Mouse (Mus musculus) liver, embryonic 11.5 days (tissue): ENCODE data around the gene Fam133b. TPM values are rescaled to one million over a fixed set of nuclear protein-coding genes. Genes with fewer than 3 reads are reported as not detected.

Source experiments
- ATAC-seq: fragments of 200-750 bp; cut with Nextera tagmentation; replicated peaks from 2 replicates; pipeline ENCODE4 v1.8.0; 2017; ENCODE audit warnings: moderate number of reproducible peaks, mild to moderate bottlenecking, moderate TSS enrichment, moderate library complexity; ENCODE audit not compliant: low FRiP score
- DNase-seq: peaks from one replicate; pipeline ENCODE4 v3.0.0-alpha.2; 2017; ENCODE audit warnings: low spot score
- H3K27ac ChIP-seq: fragments of 300-500 bp; sonication (generic); 2 replicates; pipeline ENCODE4 v1.5.1; 2014; ENCODE audit warnings: mild to moderate bottlenecking, low read depth, low read length, control low read depth
- H3K27me3 ChIP-seq: fragments of 300-500 bp; sonication (generic); replicated peaks from 2 replicates; pipeline ENCODE4 v1.6.1; 2014; ENCODE audit warnings: low read length, mixed read lengths; ENCODE audit not compliant: control insufficient read depth, insufficient read depth
- H3K36me3 ChIP-seq: fragments of 300-500 bp; sonication (generic); 2 replicates; pipeline ENCODE4 v1.6.1; 2014; ENCODE audit warnings: mild to moderate bottlenecking, low read length, moderate library complexity, mixed read lengths; ENCODE audit not compliant: control insufficient read depth, insufficient read depth
- H3K4me1 ChIP-seq: fragments of 300-500 bp; sonication (generic); replicated peaks from 2 replicates; pipeline ENCODE4 v1.6.1; 2014; ENCODE audit warnings: low read length, mixed read lengths; ENCODE audit not compliant: control insufficient read depth, insufficient read depth
- H3K4me2 ChIP-seq: fragments of 300-500 bp; sonication (generic); 2 replicates; pipeline ENCODE4 v1.6.1; 2014; ENCODE audit warnings: mild to moderate bottlenecking, control low read depth, moderate library complexity
- H3K4me3 ChIP-seq: fragments of 300-500 bp; sonication (generic); 2 replicates; pipeline ENCODE4 v1.5.1; 2014; ENCODE audit warnings: low read depth, low read length, control low read depth
- H3K9ac ChIP-seq: fragments of 300-500 bp; sonication (generic); 2 replicates; pipeline ENCODE4 v1.6.1; 2014; ENCODE audit warnings: low read depth, low read length, control low read depth
- H3K9me3 ChIP-seq: fragments of 300-500 bp; sonication (generic); 2 replicates; pipeline ENCODE4 v1.6.1; 2016; ENCODE audit warnings: low read length, inconsistent platforms, mixed read lengths; ENCODE audit not compliant: control insufficient read depth
- WGBS: fragments of 180-500 bp; shearing (Covaris S2); extraction: QIAGEN DNeasy Blood & Tissue Kit; methylation state at CpG from one replicate; pipeline ENCODE4 v1.1.7; 2014; 5-methylcytosine and 5-hydroxymethylcytosine counted together
- polyA plus RNA-seq: library from polyadenylated mRNA; unstranded; fragments of >200 nt; fragmentation: Nextera tagmentation; extraction: Ambion mirVana; gene quantifications from 2 replicates; pipeline ENCODE4 v1.2.1, GENCODE M21; 2014

The Fam133b gene
- polyA plus RNA-seq, 1 experiment from 2014 or later: 28.4 TPM

DNA sequence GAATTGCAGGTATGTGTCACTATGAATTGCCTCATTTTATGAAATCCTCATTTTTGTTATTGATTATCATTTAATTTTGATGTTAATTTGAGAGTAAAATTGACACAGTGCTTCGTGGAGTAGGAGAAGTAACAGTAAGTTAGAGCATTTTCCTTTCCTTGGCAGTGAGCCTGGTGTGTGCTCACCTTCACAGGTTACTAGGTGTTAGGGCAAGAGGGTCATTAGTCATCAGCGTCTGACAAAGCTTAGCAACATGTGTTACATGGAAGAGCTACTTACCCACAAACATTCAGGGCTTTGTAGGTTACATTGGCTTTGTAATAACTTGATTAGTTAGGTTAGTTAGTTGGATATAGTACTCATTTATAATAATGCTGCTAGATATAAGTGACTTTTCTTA lies 10.6 kb downstream of the Fam133b start:
- Histone ChIP-seq H3K4me3 (no peak overlapping the region), H3K4me1 (no peaks in the 10 kb centered on the region), H3K36me3 (peaks cover 9% of the 10 kb centered on the region; the same call in 1 of the 2 replicates), H3K4me2 (no peak overlapping the region), H3K9me3 (no peaks in the 10 kb centered on the region), H3K9ac (no peak overlapping the region), H3K27ac (no peak overlapping the region), H3K27me3 (no peaks in the 10 kb centered on the region)
- 91% methylated on average over 2 of the region's 2 CpGs for WGBS
- DNase-seq (no peak), ATAC-seq (no peak)

DNA sequence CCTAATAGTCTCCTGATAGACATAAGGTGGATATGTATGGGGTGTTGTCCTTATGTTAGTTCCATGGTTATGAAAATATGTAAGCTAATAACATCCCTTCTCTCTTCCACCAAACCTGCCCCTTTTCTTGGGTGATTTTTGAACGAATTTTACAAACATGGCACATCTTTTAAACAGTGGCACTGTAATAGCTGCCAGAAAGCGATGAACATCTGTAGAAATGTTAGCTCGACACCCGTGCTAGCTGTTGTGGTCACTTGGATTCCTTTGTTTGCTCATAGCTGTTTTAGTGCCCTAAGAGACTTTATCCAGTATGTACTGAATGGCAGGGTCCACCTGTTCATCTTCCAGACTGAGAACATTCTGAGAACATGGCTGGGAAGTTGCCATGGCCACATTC lies 27.6 kb downstream of the Fam133b start, which contains the start of gene 1700109H08Rik:
Gene 1700109H08Rik, plus strand, starts transcription at position 301 of the 400 bp plus-strand sequence.
- Histone ChIP-seq H3K9me3 (peaks cover 5% of the 10 kb centered on the region; the same call in 1 of the 2 replicates), H3K4me1 (no peaks in the 10 kb centered on the region), H3K4me2 (no peak within 1 kb of the TSS), H3K4me3 (no peak within 1 kb of the TSS), H3K27ac (no peak within 1 kb of the TSS), H3K36me3 (peaks cover 60% of the 10 kb centered on the region), H3K27me3 (no peaks in the 10 kb centered on the region), H3K9ac (no peak within 1 kb of the TSS)
- ATAC-seq (no peak), DNase-seq (no peak)
- WGBS: 95% methylated on average over 4 of the region's 4 CpGs

DNA sequence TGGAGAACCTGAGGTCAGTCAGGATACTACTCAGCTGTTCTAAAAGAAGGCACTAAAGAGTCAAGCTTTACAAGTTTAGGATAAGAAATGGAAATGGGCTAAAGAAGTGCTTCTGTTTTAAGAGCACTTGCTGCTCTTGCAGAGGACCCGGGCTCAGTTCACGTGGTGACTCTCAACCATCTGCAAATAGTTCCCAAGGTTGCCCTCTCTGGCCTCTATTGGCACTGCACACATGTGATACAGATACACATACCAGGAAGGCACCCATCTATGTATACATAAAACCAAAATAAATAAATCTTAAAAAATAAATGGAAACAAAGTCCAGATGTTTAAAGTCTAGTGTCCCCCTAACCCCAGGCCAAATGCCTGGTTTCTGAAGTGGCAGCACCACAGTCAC lies 31.2 kb downstream of the Fam133b start:
- DNase-seq: no peak
- 92% methylated on average over 2 of the region's 2 CpGs for WGBS
- H3K4me1 ChIP-seq: no peaks in the 10 kb centered on the region
- no peak overlapping the region for H3K27ac ChIP-seq
- no peak for ATAC-seq
- H3K9me3 ChIP-seq: peaks cover 5% of the 10 kb centered on the region; the same call in 1 of the 2 replicates
- H3K27me3 ChIP-seq: no peaks in the 10 kb centered on the region
- no peak overlapping the region for H3K4me3 ChIP-seq
- peaks cover 75% of the 10 kb centered on the region for H3K36me3 ChIP-seq
- H3K4me2 ChIP-seq: no peak overlapping the region
- no peak overlapping the region for H3K9ac ChIP-seq

DNA sequence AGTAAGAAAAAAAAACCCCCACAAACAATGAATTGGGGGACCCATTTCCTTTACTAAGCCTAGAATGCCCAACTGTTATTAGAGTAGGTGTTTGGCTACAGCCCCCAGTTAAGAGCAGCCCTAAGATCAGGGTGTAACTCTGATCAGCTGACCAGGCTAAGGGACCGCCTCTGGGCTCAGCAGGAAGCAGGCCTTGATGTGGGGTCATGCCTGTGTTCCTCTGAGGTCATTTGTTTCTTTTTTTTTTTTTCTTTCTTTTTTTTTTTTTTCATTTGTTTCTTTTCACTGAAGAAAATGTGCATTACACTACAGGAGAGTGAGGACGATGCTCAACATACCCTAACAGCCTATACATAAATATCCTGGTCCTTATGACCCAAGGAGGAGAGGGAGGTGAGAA lies 34.3 kb downstream of the Fam133b start:
- H3K4me1 ChIP-seq: no peaks in the 10 kb centered on the region
- DNase-seq (no peak), ATAC-seq (no peak)
- H3K9ac ChIP-seq: no peak overlapping the region
- H3K27ac ChIP-seq: no peak overlapping the region
- H3K9me3 ChIP-seq: peaks cover 5% of the 10 kb centered on the region; the same call in 1 of the 2 replicates
- H3K4me2 ChIP-seq: no peak overlapping the region
- H3K27me3 ChIP-seq: no peaks in the 10 kb centered on the region
- no peak overlapping the region for H3K4me3 ChIP-seq
- WGBS: 91% methylated on average over 2 of the region's 2 CpGs
- H3K36me3 ChIP-seq: peaks cover 58% of the 10 kb centered on the region

DNA sequence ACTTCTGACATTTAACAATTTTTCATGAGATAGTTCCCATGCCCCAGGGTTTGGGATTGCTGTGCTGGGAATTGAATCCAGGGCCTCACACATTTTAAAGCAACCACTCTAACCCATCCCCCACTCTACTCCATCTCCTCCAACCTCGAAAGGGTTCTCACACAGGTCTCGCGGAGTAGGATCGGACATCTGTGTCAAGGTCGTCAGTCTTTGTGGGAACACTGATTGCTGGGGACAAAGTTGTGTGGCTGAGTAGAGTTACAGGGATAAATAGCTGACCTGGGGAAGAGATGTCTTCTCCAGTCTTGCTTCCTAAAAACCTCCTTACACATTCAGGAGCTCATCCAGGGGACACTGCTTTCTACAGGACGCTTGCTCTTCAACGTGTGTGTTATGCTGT lies 35.4 kb downstream of the Fam133b start:
- Histone ChIP-seq H3K9ac (no peak overlapping the region), H3K36me3 (peaks cover 55% of the 10 kb centered on the region), H3K4me2 (no peak overlapping the region), H3K27ac (no peak overlapping the region), H3K4me3 (no peak overlapping the region), H3K27me3 (no peaks in the 10 kb centered on the region), H3K4me1 (no peaks in the 10 kb centered on the region), H3K9me3 (peaks cover 5% of the 10 kb centered on the region; the same call in 1 of the 2 replicates)
- ATAC-seq (no peak), DNase-seq (no peak)
- 93% methylated on average over 7 of the region's 7 CpGs for WGBS

DNA sequence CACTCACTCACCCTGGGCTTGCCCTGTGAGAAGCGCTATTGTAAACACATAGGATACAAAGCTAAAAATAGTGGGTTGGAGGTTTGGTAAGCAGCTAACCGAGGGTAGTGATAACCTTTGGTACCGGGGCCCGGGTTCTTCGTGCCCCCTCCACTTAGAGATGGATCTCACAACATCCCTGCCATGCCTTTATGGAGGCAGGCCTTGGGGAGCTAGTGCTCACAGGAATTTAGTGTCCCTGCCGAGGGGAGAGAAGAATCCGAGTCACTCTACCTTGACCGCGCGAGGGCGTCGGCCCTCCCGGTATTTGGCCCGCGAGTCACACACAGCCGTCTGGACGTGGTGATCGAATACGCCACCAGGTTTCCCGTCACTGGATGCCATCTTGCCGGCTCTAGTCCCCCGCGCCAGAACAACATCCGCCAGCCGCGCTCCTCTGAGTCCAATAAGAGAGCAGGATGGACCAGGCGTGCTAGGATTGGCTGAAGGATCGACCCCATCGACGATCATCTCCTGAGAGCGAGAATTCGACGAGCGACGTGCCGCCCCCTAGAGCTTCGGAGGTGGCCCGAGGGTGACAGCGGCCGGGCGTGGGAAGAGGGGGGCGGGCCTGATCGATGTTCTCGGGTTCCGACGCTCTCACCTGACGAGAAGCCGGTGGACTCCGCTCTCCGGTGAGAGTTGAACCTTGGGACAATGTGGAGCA lies 52.2 kb downstream of the Fam133b start, which contains the start of gene Pex1:
Gene Pex1, plus strand, starts transcription at position 374 of the 706 bp plus-strand sequence.
- Histone ChIP-seq H3K36me3 (peaks cover 9% of the 10 kb centered on the region), H3K9ac (peak within 1 kb of the TSS; percentile 75), H3K4me2 (peak within 1 kb of the TSS; percentile 77), H3K27me3 (no peaks in the 10 kb centered on the region), H3K4me1 (peaks cover 7% of the 10 kb centered on the region), H3K27ac (peak within 1 kb of the TSS; percentile 57), H3K9me3 (no peaks in the 10 kb centered on the region), H3K4me3 (peak within 1 kb of the TSS; percentile 71)
- peak; percentile 98 for ATAC-seq
- peak; percentile 91 for DNase-seq
- under 1% methylated on average over 50 of the region's 50 CpGs for WGBS

DNA sequence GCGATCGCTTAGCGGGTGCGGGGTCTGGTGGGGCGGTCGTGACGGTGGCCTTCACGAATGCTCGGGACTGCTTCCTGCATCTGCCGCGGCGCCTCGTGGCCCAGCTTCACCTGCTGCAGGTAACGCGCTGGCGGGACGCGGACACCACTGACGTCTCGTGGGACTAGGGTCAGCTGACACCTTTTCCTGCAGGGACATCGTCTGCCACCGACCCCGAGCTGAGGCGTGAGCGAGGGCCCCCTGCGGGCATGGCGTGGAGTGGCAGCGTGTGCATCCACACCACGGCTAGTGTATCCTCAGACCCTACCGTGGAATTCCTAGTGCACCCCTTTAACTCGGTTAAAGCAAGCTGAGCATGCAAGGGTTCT lies 52.8 kb downstream of the Fam133b start, which contains the start of gene Rbm48:
Gene Rbm48, minus strand, starts transcription at position 187 of the 368 bp plus-strand sequence.
- Histone ChIP-seq H3K27ac (peak within 1 kb of the TSS; percentile 57), H3K4me3 (peak within 1 kb of the TSS; percentile 71), H3K4me1 (peaks cover 7% of the 10 kb centered on the region), H3K4me2 (peak within 1 kb of the TSS; percentile 77), H3K36me3 (peaks cover 3% of the 10 kb centered on the region), H3K27me3 (no peaks in the 10 kb centered on the region), H3K9me3 (no peaks in the 10 kb centered on the region), H3K9ac (peak within 1 kb of the TSS; percentile 75)
- DNase-seq (peak; percentile 77), ATAC-seq (peak; percentile 80)
- under 1% methylated on average over 31 of the region's 31 CpGs for WGBS

DNA sequence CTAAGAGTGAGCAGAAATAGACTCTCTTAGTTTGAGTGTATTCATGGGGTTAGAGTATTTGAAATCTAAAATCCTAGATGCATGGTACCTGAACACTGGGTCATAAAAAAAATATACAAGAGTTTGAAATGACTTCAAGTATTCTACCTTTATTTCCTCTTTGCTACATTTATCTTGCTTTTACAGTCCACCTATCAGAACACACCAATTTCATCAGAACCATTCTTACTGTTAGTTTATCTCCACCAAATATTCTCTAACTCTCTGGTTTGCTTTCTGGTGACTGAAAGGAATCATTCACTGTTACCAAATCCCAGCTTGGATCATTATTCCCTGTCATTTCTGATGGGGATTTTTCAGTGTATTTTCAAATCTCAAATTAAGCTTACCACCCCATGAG lies 53.5 kb downstream of the Fam133b start:
- 0 out of 2 replicates have a peak, but pooled peaks cover 2% of the 10 kb centered on the region for H3K36me3 ChIP-seq
- no peaks in the 10 kb centered on the region for H3K9me3 ChIP-seq
- H3K27ac ChIP-seq: no peak overlapping the region
- no peak overlapping the region for H3K9ac ChIP-seq
- DNase-seq (no peak), ATAC-seq (no peak)
- H3K4me2 ChIP-seq: peak overlapping the region; percentile 68
- peak overlapping the region; percentile 71 for H3K4me3 ChIP-seq
- no peaks in the 10 kb centered on the region for H3K27me3 ChIP-seq
- H3K4me1 ChIP-seq: peaks cover 7% of the 10 kb centered on the region

DNA sequence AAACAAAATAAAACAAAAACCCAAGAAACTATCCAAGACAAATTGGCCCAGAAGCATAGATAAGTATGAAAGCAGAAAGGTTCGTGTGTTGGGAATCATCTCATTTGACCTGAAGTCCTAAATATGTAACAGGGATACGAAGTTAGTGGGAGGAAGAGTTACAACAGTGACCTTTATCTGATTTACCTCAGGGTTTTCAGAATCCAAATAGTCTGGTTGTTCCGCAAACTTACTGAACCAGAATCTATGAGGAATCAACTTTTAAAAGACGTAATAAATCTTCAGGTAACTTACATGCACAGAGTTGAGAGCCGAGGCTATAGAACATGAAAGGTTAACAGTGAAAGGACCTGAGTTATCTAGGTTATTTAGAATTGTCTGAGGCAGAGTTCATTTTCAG lies 55.1 kb downstream of the Fam133b start:
- DNase-seq: no peak
- Histone ChIP-seq H3K27me3 (no peaks in the 10 kb centered on the region), H3K36me3 (no peaks in the 10 kb centered on the region), H3K4me2 (no peak overlapping the region), H3K4me1 (peaks cover 7% of the 10 kb centered on the region), H3K9ac (no peak overlapping the region), H3K4me3 (no peak overlapping the region), H3K27ac (no peak overlapping the region), H3K9me3 (no peaks in the 10 kb centered on the region)
- no peak for ATAC-seq
- WGBS: 85% methylated on average over 5 of the region's 5 CpGs
